Mouse (Mus musculus): ENCODE measurements at regions not wholly inside any gene's neighbourhood (a gene's known extent, or its start where the extent isn't known, plus 50 kb on each side); places are given as distances from the start of the nearest gene placed in this dataset.

- no peak for TF ChIP-seq CTCF (IDR thresholded peaks at IDR 0.05; ENCODE audit: control insufficient read depth, insufficient read depth, insufficient read length)
- TF ChIP-seq FOSL1 (IDR thresholded peaks at IDR 0.05; ENCODE audit: insufficient read depth, low read length, poor library complexity, severe bottlenecking): no peak
- TF ChIP-seq MYOD1 (IDR thresholded peaks at IDR 0.05; ENCODE audit: control insufficient read depth, insufficient read length, low read depth): no peak
- TF ChIP-seq MYOG (IDR thresholded peaks at IDR 0.05; ENCODE audit: control insufficient read depth, extremely low read depth, insufficient read length): no peak
- TF ChIP-seq MAX (IDR thresholded peaks at IDR 0.05): no peak
- no peak for TF ChIP-seq USF1 (IDR thresholded peaks at IDR 0.05; ENCODE audit: low read depth)
Measured at GRCm38 (mm10) chr14:45714311-45714710, 56.4 kb upstream of the Ddhd1 start.
